Mouse (Mus musculus): Measurements from ENCODE around the gene Rnf126. TPM values are rescaled to one million over a fixed set of nuclear protein-coding genes. Genes with fewer than 3 reads are reported as not detected.

Gene Rnf126
- polyA plus RNA-seq, 1 experiment from 2014 or later: 119 TPM

- Histone ChIP-seq H3K4me1 (replicated peaks; ENCODE audit: control insufficient read depth, insufficient read depth, low read length) (peaks cover 30% of the 10 kb centered on the region), H3K27ac (ENCODE audit: low read depth, low read length) (peak overlapping the region; percentile 60), H3K4me2 (peak overlapping the region; percentile 32)
Observed at GRCm38 (mm10) chr10:79712499-79713126, 54.1 kb downstream of the Rnf126 start.

GRCm38 (mm10) chr10:79712029-79712428 lies 54.7 kb downstream of the Rnf126 start:
- H3K27ac ChIP-seq (ENCODE audit: low read depth, low read length): no peak overlapping the region
- 86% methylated on average over 1 of the region's 1 CpGs for WGBS
- peaks cover 41% of the 10 kb centered on the region for H3K36me3 ChIP-seq (ENCODE audit: control insufficient read depth, insufficient read depth, low read length)

More at GRCm38 (mm10) chr10:79712499-79713126, 54.1 kb downstream of the Rnf126 start:
- peaks cover 35% of the 10 kb centered on the region for H3K36me3 ChIP-seq (ENCODE audit: control insufficient read depth, insufficient read depth, low read length)
- WGBS: 21% methylated on average over 4 of the region's 6 CpGs
- H3K27me3 ChIP-seq (replicated peaks; ENCODE audit: control insufficient read depth, insufficient read depth, low read length): peaks cover 32% of the 10 kb centered on the region
- H3K4me3 ChIP-seq (ENCODE audit: low read depth, low read length): no peak overlapping the region
- H3K9ac ChIP-seq (ENCODE audit: low read depth, low read length): peak overlapping the region; percentile 11; the same call in 1 of the 2 replicates
- DNase-seq (ENCODE audit: low spot score) (peak; percentile 83), ATAC-seq (replicated peaks; ENCODE audit: low FRiP score) (peak; percentile 90)
- H3K9me3 ChIP-seq (ENCODE audit: control insufficient read depth, low read length): no peaks in the 10 kb centered on the region

GRCm38 (mm10) chr10:79709307-79709706 lies 57.4 kb downstream of the Rnf126 start:
- Histone ChIP-seq H3K9ac (ENCODE audit: low read depth, low read length) (no peak overlapping the region), H3K36me3 (ENCODE audit: control insufficient read depth, insufficient read depth, low read length) (peaks cover 48% of the 10 kb centered on the region), H3K4me2 (no peak overlapping the region), H3K4me1 (replicated peaks; ENCODE audit: control insufficient read depth, insufficient read depth, low read length) (peaks cover 52% of the 10 kb centered on the region), H3K9me3 (ENCODE audit: control insufficient read depth, low read length) (no peaks in the 10 kb centered on the region), H3K27me3 (replicated peaks; ENCODE audit: control insufficient read depth, insufficient read depth, low read length) (no peaks in the 10 kb centered on the region; the same call in 1 of the 2 replicates), H3K4me3 (ENCODE audit: low read depth, low read length) (no peak overlapping the region), H3K27ac (ENCODE audit: low read depth, low read length) (0 out of 2 replicates have a peak overlapping the region, but pooled peaks have one; percentile 16)
- 36% methylated on average over 7 of the region's 7 CpGs for WGBS
- no peak for ATAC-seq (replicated peaks; ENCODE audit: low FRiP score)
- DNase-seq (ENCODE audit: low spot score): no peak

More at GRCm38 (mm10) chr10:79712029-79712428, 54.7 kb downstream of the Rnf126 start:
- Histone ChIP-seq H3K4me1 (replicated peaks; ENCODE audit: control insufficient read depth, insufficient read depth, low read length) (peaks cover 33% of the 10 kb centered on the region), H3K4me2 (no peak overlapping the region; the same call in 1 of the 2 replicates), H3K4me3 (ENCODE audit: low read depth, low read length) (no peak overlapping the region), H3K9ac (ENCODE audit: low read depth, low read length) (no peak overlapping the region), H3K9me3 (ENCODE audit: control insufficient read depth, low read length) (no peaks in the 10 kb centered on the region), H3K27me3 (replicated peaks; ENCODE audit: control insufficient read depth, insufficient read depth, low read length) (peaks cover 26% of the 10 kb centered on the region)
- DNase-seq (ENCODE audit: low spot score) (no peak), ATAC-seq (replicated peaks; ENCODE audit: low FRiP score) (peak; percentile 23)

GRCm38 (mm10) chr10:79708668-79709067 lies 58.1 kb downstream of the Rnf126 start:
- Histone ChIP-seq H3K9me3 (ENCODE audit: control insufficient read depth, low read length) (no peaks in the 10 kb centered on the region), H3K4me1 (replicated peaks; ENCODE audit: control insufficient read depth, insufficient read depth, low read length) (peaks cover 52% of the 10 kb centered on the region), H3K27me3 (replicated peaks; ENCODE audit: control insufficient read depth, insufficient read depth, low read length) (no peaks in the 10 kb centered on the region), H3K4me2 (0 out of 2 replicates have a peak overlapping the region, but pooled peaks have one; percentile 30), H3K4me3 (ENCODE audit: low read depth, low read length) (peak overlapping the region; percentile 19; the same call in 1 of the 2 replicates), H3K9ac (ENCODE audit: low read depth, low read length) (no peak overlapping the region), H3K36me3 (ENCODE audit: control insufficient read depth, insufficient read depth, low read length) (peaks cover 48% of the 10 kb centered on the region), H3K27ac (ENCODE audit: low read depth, low read length) (no peak overlapping the region)
- no peak for DNase-seq (ENCODE audit: low spot score)
- no peak for ATAC-seq (replicated peaks; ENCODE audit: low FRiP score)
- WGBS: 91% methylated on average over 21 of the region's 21 CpGs

Other genes with a start within 250 kb of the Rnf126 start
- gene Plpp2, start 233.2 kb downstream of the Rnf126 start, polyA plus RNA-seq (2014; fragmentation: Nextera tagmentation; extraction: Ambion mirVana): 27.1 and 30.1 TPM in 2 replicates
- gene Mier2, start 211.8 kb downstream of the Rnf126 start, polyA plus RNA-seq (2014; fragmentation: Nextera tagmentation; extraction: Ambion mirVana): 33.1 and 36.5 TPM in 2 replicates
- not detected in 2 replicates for gene Theg, start 179.6 kb downstream of the Rnf126 start, polyA plus RNA-seq (2014; fragmentation: Nextera tagmentation; extraction: Ambion mirVana)
- gene C2cd4c, start 152.9 kb downstream of the Rnf126 start, polyA plus RNA-seq (2014; fragmentation: Nextera tagmentation; extraction: Ambion mirVana): not detected in 2 replicates
- gene Shc2, start 129.0 kb downstream of the Rnf126 start, polyA plus RNA-seq (2014; fragmentation: Nextera tagmentation; extraction: Ambion mirVana): 2.0 and 2.1 TPM in 2 replicates
- not detected in 2 replicates for gene Odf3l2, start 121.2 kb downstream of the Rnf126 start, polyA plus RNA-seq (2014; fragmentation: Nextera tagmentation; extraction: Ambion mirVana)
- 1.1 and 1.4 TPM in 2 replicates for gene Madcam1, start 102.4 kb downstream of the Rnf126 start, polyA plus RNA-seq (2014; fragmentation: Nextera tagmentation; extraction: Ambion mirVana)
- gene Tpgs1, start 97.6 kb downstream of the Rnf126 start, polyA plus RNA-seq (2014; fragmentation: Nextera tagmentation; extraction: Ambion mirVana): 48.5 and 50.5 TPM in 2 replicates
- gene Cdc34, start 84.8 kb downstream of the Rnf126 start, polyA plus RNA-seq (2014; fragmentation: Nextera tagmentation; extraction: Ambion mirVana): 213 and 236 TPM in 2 replicates
- 0.16 and 0.45 TPM in 2 replicates for gene Gzmm, start 77.9 kb downstream of the Rnf126 start, polyA plus RNA-seq (2014; fragmentation: Nextera tagmentation; extraction: Ambion mirVana)
- 992 and 1,001 TPM in 2 replicates for gene Bsg, start 62.5 kb downstream of the Rnf126 start, polyA plus RNA-seq (2014; fragmentation: Nextera tagmentation; extraction: Ambion mirVana)
- not detected in 2 replicates for gene Hcn2, start 50.3 kb downstream of the Rnf126 start, polyA plus RNA-seq (2014; fragmentation: Nextera tagmentation; extraction: Ambion mirVana)
- gene Polrmt, start 20.4 kb downstream of the Rnf126 start, polyA plus RNA-seq (2014; fragmentation: Nextera tagmentation; extraction: Ambion mirVana): 36.5 and 41.5 TPM in 2 replicates
- gene Fgf22, start 11.9 kb downstream of the Rnf126 start, polyA plus RNA-seq (2014; fragmentation: Nextera tagmentation; extraction: Ambion mirVana): 0.23 TPM in 1 of 2 replicates, not detected in the other
- 1.8 and 2.6 TPM in 2 replicates for gene Fstl3, start 10.3 kb upstream of the Rnf126 start, polyA plus RNA-seq (2014; fragmentation: Nextera tagmentation; extraction: Ambion mirVana)
- 1.5 and 1.7 TPM in 2 replicates for gene Prss57, start 24.0 kb upstream of the Rnf126 start, polyA plus RNA-seq (2014; fragmentation: Nextera tagmentation; extraction: Ambion mirVana)
- 27.6 and 28.6 TPM in 2 replicates for gene Palm, start 26.6 kb upstream of the Rnf126 start, polyA plus RNA-seq (2014; fragmentation: Nextera tagmentation; extraction: Ambion mirVana)
- 0.69 and 1.5 TPM in 2 replicates for gene Misp, start 54.0 kb upstream of the Rnf126 start, polyA plus RNA-seq (2014; fragmentation: Nextera tagmentation; extraction: Ambion mirVana)
- gene Ptbp1, start 87.5 kb upstream of the Rnf126 start, polyA plus RNA-seq (2014; fragmentation: Nextera tagmentation; extraction: Ambion mirVana): 329 and 336 TPM in 2 replicates
- 50.9 and 52.4 TPM in 2 replicates for gene Prtn3, start 107.5 kb upstream of the Rnf126 start, polyA plus RNA-seq (2014; fragmentation: Nextera tagmentation; extraction: Ambion mirVana)
- gene Plppr3, start 107.7 kb upstream of the Rnf126 start, polyA plus RNA-seq (2014; fragmentation: Nextera tagmentation; extraction: Ambion mirVana): 17.6 and 20.9 TPM in 2 replicates
- 11.1 and 11.8 TPM in 2 replicates for gene Elane, start 119.3 kb upstream of the Rnf126 start, polyA plus RNA-seq (2014; fragmentation: Nextera tagmentation; extraction: Ambion mirVana)
- not detected in 2 replicates for gene Cfd, start 123.9 kb upstream of the Rnf126 start, polyA plus RNA-seq (2014; fragmentation: Nextera tagmentation; extraction: Ambion mirVana)
- 32.6 and 37.4 TPM in 2 replicates for gene Med16, start 142.0 kb upstream of the Rnf126 start, polyA plus RNA-seq (2014; fragmentation: Nextera tagmentation; extraction: Ambion mirVana)
- 7.4 TPM in 1 of 2 replicates, not detected in the other for gene Gm26602, start 143.9 kb upstream of the Rnf126 start, polyA plus RNA-seq (2014; fragmentation: Nextera tagmentation; extraction: Ambion mirVana)
- gene Kiss1r, start 150.0 kb upstream of the Rnf126 start, polyA plus RNA-seq (2014; fragmentation: Nextera tagmentation; extraction: Ambion mirVana): 0.66 and 0.75 TPM in 2 replicates
- gene R3hdm4, start 154.3 kb upstream of the Rnf126 start, polyA plus RNA-seq (2014; fragmentation: Nextera tagmentation; extraction: Ambion mirVana): 99.4 and 104 TPM in 2 replicates
- 10.8 and 12.4 TPM in 2 replicates for gene Arid3a, start 160.1 kb upstream of the Rnf126 start, polyA plus RNA-seq (2014; fragmentation: Nextera tagmentation; extraction: Ambion mirVana)
- gene Wdr18, start 193.2 kb upstream of the Rnf126 start, polyA plus RNA-seq (2014; fragmentation: Nextera tagmentation; extraction: Ambion mirVana): 164 and 171 TPM in 2 replicates
- 0.10 and 0.14 TPM in 2 replicates for gene Grin3b, start 203.8 kb upstream of the Rnf126 start, polyA plus RNA-seq (2014; fragmentation: Nextera tagmentation; extraction: Ambion mirVana)
- 14.9 and 20.2 TPM in 2 replicates for gene Tmem259, start 217.4 kb upstream of the Rnf126 start, polyA plus RNA-seq (2014; fragmentation: Nextera tagmentation; extraction: Ambion mirVana)
- 115 and 124 TPM in 2 replicates for gene Cnn2, start 221.6 kb upstream of the Rnf126 start, polyA plus RNA-seq (2014; fragmentation: Nextera tagmentation; extraction: Ambion mirVana)
- 7.7 and 8.6 TPM in 2 replicates for gene Abca7, start 229.5 kb upstream of the Rnf126 start, polyA plus RNA-seq (2014; fragmentation: Nextera tagmentation; extraction: Ambion mirVana)
- gene Arhgap45, start 249.7 kb upstream of the Rnf126 start, polyA plus RNA-seq (2014; fragmentation: Nextera tagmentation; extraction: Ambion mirVana): 29.0 and 29.4 TPM in 2 replicates

All from liver, embryonic 11.5 days (tissue).